Mouse (Mus musculus) heart, postnatal 10 days (tissue): ENCODE measurements at regions not wholly inside any gene's neighbourhood (a gene's known extent, or its start where the extent isn't known, plus 50 kb on each side); places are given as distances from the start of the nearest gene placed in this dataset.

Source experiments
- DNase-seq, 2 experiments: peaks; one replicate each; pipeline ENCODE4 v3.0.0; 2021
- intact Hi-C: fragments of 180-260 bp; cut with DNase I; formaldehyde crosslinking; loops from one replicate; pipeline ENCODE4 v1.15.1; 2025

DNA sequence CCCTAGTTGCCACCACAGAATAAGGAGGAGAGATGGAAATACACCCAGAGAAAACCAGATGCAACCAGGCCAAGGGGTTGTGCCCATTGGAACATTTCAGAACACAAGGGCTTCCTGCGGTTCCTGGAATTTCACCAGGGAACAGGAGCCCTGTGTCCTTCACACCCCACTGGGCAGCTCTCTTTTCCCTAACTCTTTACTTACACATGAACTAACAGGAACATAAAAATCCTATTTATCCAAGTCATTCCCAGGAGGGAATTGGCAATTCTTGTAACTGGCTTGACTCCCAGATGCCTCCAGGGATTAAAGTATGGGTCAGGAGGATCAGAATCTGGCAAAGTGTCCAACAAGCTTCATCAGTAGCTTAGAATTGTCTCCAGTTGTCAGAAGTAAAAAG, 62.2 kb upstream of the Glycam1 start:
- DNase-seq: peak; percentile 21 to 31
- intact Hi-C loops: no loop called here
